Mouse (Mus musculus) stomach, postnatal 0 days (tissue): Measurements from ENCODE around the gene Esrrg. TPM values are rescaled to one million over a fixed set of nuclear protein-coding genes. Genes with fewer than 3 reads are reported as not detected.
A peak's percentile ranks its signal among the peaks of the same experiment; 100 is the strongest.

ENCODE experiments used
- ATAC-seq: fragments of 200-750 bp; cut with Nextera tagmentation; 2 replicates; pipeline ENCODE4 v1.8.0; 2017; ENCODE audit not compliant: low FRiP score, low TSS enrichment
- DNase-seq: peaks from one replicate; pipeline ENCODE4 v3.0.0-alpha.2; 2016; ENCODE audit warnings: low spot score
- H3K27ac ChIP-seq: fragments of 300-500 bp; sonication (generic); replicated peaks from 2 replicates; pipeline ENCODE4 v1.5.1; 2014; ENCODE audit warnings: mild to moderate bottlenecking, control low read depth
- H3K27me3 ChIP-seq: fragments of 300-500 bp; sonication (generic); 2 replicates; pipeline ENCODE4 v1.6.1; 2014; ENCODE audit warnings: low read length; ENCODE audit not compliant: control insufficient read depth, insufficient read depth
- H3K36me3 ChIP-seq: fragments of 300-500 bp; sonication (generic); 2 replicates; pipeline ENCODE4 v1.6.1; 2014; ENCODE audit warnings: low read length, mixed read lengths; ENCODE audit not compliant: control insufficient read depth, insufficient read depth
- H3K4me1 ChIP-seq: fragments of 300-500 bp; sonication (generic); replicated peaks from 2 replicates; pipeline ENCODE4 v1.6.1; 2014; ENCODE audit warnings: antibody characterized with exemption; ENCODE audit not compliant: control insufficient read depth, insufficient read depth
- H3K4me2 ChIP-seq: fragments of 300-500 bp; sonication (generic); replicated peaks from 2 replicates; pipeline ENCODE4 v1.6.1; 2014; ENCODE audit warnings: low read depth, mild to moderate bottlenecking, control low read depth, moderate library complexity
- H3K4me3 ChIP-seq: fragments of 300-500 bp; sonication (generic); 2 replicates; pipeline ENCODE4 v1.5.1; 2014; ENCODE audit warnings: low read depth, low read length, control low read depth
- H3K9ac ChIP-seq: fragments of 300-500 bp; sonication (generic); 2 replicates; pipeline ENCODE4 v1.6.1; 2014; ENCODE audit warnings: mild to moderate bottlenecking, low read length, control low read depth, mixed read lengths
- H3K9me3 ChIP-seq: fragments of 300-500 bp; sonication (generic); 2 replicates; pipeline ENCODE4 v1.6.1; 2016; ENCODE audit warnings: low read length; ENCODE audit not compliant: control insufficient read depth
- CTCF ChIP-seq: IDR thresholded peaks from 2 replicates; pipeline ENCODE4 v1.5.1; 2016; ENCODE audit warnings: antibody characterized with exemption, low read depth, mild to moderate bottlenecking, moderate library complexity
- EP300 ChIP-seq: optimal IDR thresholded peaks from 2 replicates; pipeline ENCODE3; 2016; ENCODE audit warnings: antibody characterized with exemption
- WGBS: fragments of 180-500 bp; shearing (Covaris S2); extraction: QIAGEN DNeasy Blood & Tissue Kit; methylation state at CpG from one replicate; pipeline ENCODE4 v1.1.7; 2014; 5-methylcytosine and 5-hydroxymethylcytosine counted together
- polyA plus RNA-seq: library from polyadenylated mRNA; unstranded; fragments of >200 nt; fragmentation: Nextera tagmentation; extraction: Ambion mirVana; gene quantifications from 2 replicates; pipeline ENCODE4 v1.2.1, GENCODE M21; 2015

Gene Esrrg
- polyA plus RNA-seq, 1 experiment from 2014 or later: 7.4 TPM

GRCm38 (mm10) chr1:187623981-187624380 is 15.4 kb downstream of the Esrrg start:
- DNase-seq (peak; percentile 31), ATAC-seq (peak; percentile 75)
- Histone ChIP-seq H3K4me3 (no peak overlapping the region), H3K4me2 (no peak overlapping the region), H3K4me1 (no peaks in the 10 kb centered on the region), H3K9ac (no peak overlapping the region), H3K36me3 (no peaks in the 10 kb centered on the region), H3K27ac (no peak overlapping the region), H3K27me3 (no peaks in the 10 kb centered on the region), H3K9me3 (no peaks in the 10 kb centered on the region)
- TF ChIP-seq EP300 (no peak), CTCF (no peak)
- WGBS: 38% methylated on average over 3 of the region's 3 CpGs

- ATAC-seq (no peak), DNase-seq (no peak)
- WGBS: 73% methylated on average over 8 of the region's 8 CpGs
- no peak overlapping the region for H3K4me3 ChIP-seq
- no peak overlapping the region for H3K4me2 ChIP-seq
- no peak overlapping the region for H3K27ac ChIP-seq
- no peak overlapping the region for H3K9ac ChIP-seq
- H3K4me1 ChIP-seq: no peaks in the 10 kb centered on the region
- no peaks in the 10 kb centered on the region for H3K36me3 ChIP-seq
- H3K27me3 ChIP-seq: no peaks in the 10 kb centered on the region
- TF ChIP-seq CTCF (no peak), EP300 (no peak)
- no peaks in the 10 kb centered on the region for H3K9me3 ChIP-seq
Measured at GRCm38 (mm10) chr1:187630361-187630760, 21.8 kb downstream of the Esrrg start.

GRCm38 (mm10) chr1:187631486-187631885 is 22.9 kb downstream of the Esrrg start:
- no peak overlapping the region for H3K27ac ChIP-seq
- no peaks in the 10 kb centered on the region for H3K4me1 ChIP-seq
- no peak overlapping the region for H3K4me3 ChIP-seq
- H3K9ac ChIP-seq: no peak overlapping the region
- TF ChIP-seq CTCF (no peak), EP300 (no peak)
- WGBS: 85% methylated on average over 8 of the region's 8 CpGs
- H3K9me3 ChIP-seq: no peaks in the 10 kb centered on the region
- H3K27me3 ChIP-seq: no peaks in the 10 kb centered on the region
- no peaks in the 10 kb centered on the region for H3K36me3 ChIP-seq
- DNase-seq: no peak
- no peak overlapping the region for H3K4me2 ChIP-seq
- no peak for ATAC-seq

GRCm38 (mm10) chr1:187645258-187645657 is 36.7 kb downstream of the Esrrg start:
- DNase-seq (no peak), ATAC-seq (no peak)
- no peak for TF ChIP-seq EP300
- no peak for TF ChIP-seq CTCF
- no peak overlapping the region for H3K27ac ChIP-seq
- H3K4me3 ChIP-seq: no peak overlapping the region
- H3K4me1 ChIP-seq: no peaks in the 10 kb centered on the region
- H3K9ac ChIP-seq: no peak overlapping the region
- no peaks in the 10 kb centered on the region for H3K36me3 ChIP-seq
- no peaks in the 10 kb centered on the region for H3K27me3 ChIP-seq
- no peaks in the 10 kb centered on the region for H3K9me3 ChIP-seq
- 92% methylated on average over 8 of the region's 8 CpGs for WGBS
- H3K4me2 ChIP-seq: no peak overlapping the region

GRCm38 (mm10) chr1:187648551-187648950 is 40.0 kb downstream of the Esrrg start:
- H3K36me3 ChIP-seq: no peaks in the 10 kb centered on the region
- no peak for DNase-seq
- no peak overlapping the region for H3K27ac ChIP-seq
- no peak for ATAC-seq
- no peak for TF ChIP-seq CTCF
- no peak for TF ChIP-seq EP300
- no peak overlapping the region for H3K4me3 ChIP-seq
- no peaks in the 10 kb centered on the region for H3K9me3 ChIP-seq
- 85% methylated on average over 8 of the region's 8 CpGs for WGBS
- H3K27me3 ChIP-seq: no peaks in the 10 kb centered on the region
- H3K4me2 ChIP-seq: no peak overlapping the region
- no peak overlapping the region for H3K9ac ChIP-seq
- no peaks in the 10 kb centered on the region for H3K4me1 ChIP-seq

- Histone ChIP-seq H3K4me1 (no peaks in the 10 kb centered on the region), H3K9me3 (no peaks in the 10 kb centered on the region), H3K4me3 (no peak overlapping the region), H3K4me2 (no peak overlapping the region), H3K36me3 (no peaks in the 10 kb centered on the region), H3K27ac (no peak overlapping the region), H3K27me3 (no peaks in the 10 kb centered on the region), H3K9ac (no peak overlapping the region)
- DNase-seq (no peak), ATAC-seq (no peak)
- 45% methylated on average over 5 of the region's 5 CpGs for WGBS
- TF ChIP-seq EP300: no peak
- TF ChIP-seq CTCF: no peak
Measured at GRCm38 (mm10) chr1:187649871-187650270, 41.3 kb downstream of the Esrrg start.
